Mouse (Mus musculus) C2C12 (cell line): ENCODE measurements around the gene Pdhx.

Experiments used
- CEBPB ChIP-seq: IDR thresholded peaks from one replicate; pipeline ENCODE4 v1.6.1; 2011; ENCODE audit warnings: low read depth, mild to moderate bottlenecking, control low read depth, moderate library complexity
- CTCF ChIP-seq: IDR thresholded peaks from one replicate; pipeline ENCODE4 v1.5.1; 2011; ENCODE audit not compliant: control insufficient read depth, insufficient read depth, insufficient read length
- MAX ChIP-seq: IDR thresholded peaks from one replicate; pipeline ENCODE4 v1.6.1; 2011; ENCODE audit warnings: mild to moderate bottlenecking, control low read depth
- MYOG ChIP-seq: IDR thresholded peaks from one replicate; pipeline ENCODE4 v1.6.1; 2011; ENCODE audit not compliant: control insufficient read depth, insufficient read length; ENCODE audit errors: extremely low read depth

DNA sequence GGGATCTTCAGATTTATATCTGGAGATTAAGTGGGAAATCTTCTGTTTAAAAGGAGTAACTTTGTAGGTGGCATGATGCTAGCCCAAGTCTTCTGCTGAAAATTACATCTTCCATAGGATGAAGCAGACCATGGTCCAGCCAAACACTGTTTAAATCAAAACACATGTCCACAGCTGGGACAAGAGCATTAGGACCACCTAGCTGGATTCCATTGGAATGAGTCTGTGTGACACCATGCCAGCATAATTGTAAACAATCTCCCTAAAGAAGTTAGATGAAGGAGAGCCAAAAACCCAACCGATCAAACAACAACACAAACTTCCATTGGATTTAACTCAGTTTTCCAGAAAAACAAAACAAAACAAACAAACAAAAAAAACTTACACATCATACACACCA lies 75.4 kb downstream of the Pdhx start:
- no peak for TF ChIP-seq CTCF
- no peak for TF ChIP-seq MAX
- TF ChIP-seq CEBPB = no peak
- no peak for TF ChIP-seq MYOG
